Mouse (Mus musculus): Measurements from ENCODE around the gene Bcl6.

The Bcl6 gene

DNA sequence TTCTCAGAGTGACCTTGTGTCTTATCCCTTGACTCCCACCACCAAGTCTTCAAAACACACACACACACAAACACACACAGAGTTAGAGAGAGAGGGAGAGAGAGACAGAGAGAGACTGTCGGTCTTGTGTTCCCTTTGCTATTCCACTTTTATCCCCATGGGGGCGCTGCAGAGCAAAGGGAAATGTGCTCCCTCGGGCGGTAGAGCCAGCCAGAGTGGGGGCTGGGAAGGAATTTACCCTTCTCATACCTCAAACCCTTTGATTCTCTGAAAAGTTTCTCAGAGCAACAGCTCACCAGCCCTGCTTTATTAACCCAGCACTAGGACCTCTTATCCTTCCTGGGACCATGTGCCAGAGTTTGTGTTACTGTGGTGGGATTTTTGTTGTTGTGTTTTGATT lies 2.5 kb upstream of the Bcl6 start:
- in situ Hi-C loops (cut with MboI) = loop anchor here (25.0 kb wide), 2 partner anchors 471 to 871 kb away; no protein-coding TSS in a partner anchor

DNA sequence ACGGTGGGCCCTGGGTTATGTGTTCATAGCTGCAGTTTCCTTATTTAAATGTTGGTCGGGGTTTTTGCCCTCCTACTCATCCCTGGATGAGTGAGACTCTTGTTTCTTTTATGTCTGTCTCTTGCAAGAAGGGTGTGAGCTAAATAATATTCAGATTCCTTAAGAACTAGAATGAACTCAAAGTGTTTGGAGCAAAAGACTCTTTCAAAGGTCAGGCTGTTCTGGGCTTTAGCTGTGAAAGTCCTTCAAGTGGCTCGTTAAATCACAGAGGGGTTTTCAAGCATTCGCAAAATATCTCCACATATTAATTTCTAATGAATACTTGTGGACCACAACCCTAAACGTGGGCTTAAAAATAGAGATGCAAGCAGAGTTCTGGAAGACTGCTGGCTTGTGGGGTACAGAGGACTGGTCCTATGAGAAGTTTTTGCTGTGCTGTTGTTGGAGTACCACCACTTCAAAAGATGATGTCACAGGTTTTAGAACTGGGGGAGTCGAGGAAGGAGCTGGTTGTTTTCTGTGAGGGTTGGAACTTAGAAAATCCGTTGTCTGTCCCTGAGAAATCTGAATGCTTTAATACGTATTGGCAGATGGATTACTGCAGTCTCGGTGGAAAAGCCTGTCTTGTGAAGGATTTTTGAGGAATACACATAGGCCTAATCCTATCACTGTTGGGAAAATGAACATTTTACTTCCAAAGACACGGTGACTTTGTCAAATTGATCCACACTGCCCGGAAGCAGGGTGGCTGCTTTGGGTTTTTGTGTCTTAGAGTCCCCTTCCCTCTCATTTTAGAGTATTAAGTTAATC lies 1.7 kb upstream of the Bcl6 start:
- in situ Hi-C loops (cut with MboI) = loop anchor here (25.0 kb wide), 2 partner anchors 472 to 872 kb away; no protein-coding TSS in a partner anchor

DNA sequence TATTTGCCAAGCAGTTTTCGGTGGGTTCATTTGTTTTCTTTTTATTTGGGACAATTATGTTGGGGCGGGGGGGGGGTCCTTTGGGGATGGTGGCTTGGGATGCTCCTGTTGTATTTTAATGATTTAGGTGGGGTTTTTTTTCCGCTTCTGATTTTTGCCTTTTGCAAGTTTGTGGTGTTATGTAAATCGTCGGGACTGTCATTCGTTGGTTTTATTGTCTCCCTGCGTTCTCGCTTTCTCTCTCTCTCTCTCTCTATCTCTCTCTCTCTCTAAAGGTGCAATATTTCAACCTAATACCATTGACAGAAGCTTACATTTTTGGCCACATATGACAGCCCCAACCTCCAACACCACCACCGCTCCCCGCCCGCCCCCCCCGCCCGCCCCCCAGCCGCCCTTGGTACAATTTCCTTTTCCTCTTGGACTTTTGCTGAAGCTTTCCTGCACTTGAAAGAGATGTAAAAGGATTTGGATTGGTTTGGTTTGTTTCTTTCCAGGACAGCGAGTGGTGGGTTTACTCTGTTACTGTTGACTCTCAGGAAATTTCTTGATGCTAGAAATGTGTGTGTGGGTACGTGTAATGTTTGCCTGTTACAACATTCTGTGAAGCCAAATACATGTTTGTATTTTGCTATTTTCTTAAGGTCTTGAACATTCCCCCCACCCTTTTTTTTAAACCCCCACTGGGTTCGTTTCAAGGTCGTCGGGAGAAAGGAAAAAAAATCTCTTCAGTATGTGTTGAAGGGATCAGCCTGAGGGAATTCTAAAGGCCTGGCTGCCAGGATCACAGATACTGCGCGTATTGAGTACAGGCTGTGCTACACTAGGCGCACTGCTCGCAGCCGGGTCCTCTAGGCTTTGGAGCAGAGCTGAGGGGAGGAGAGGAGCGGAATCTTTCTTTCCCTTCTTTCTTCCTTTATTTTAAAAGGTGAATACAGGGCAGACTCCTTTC lies 833 bp upstream of the Bcl6 start:
- in situ Hi-C loops (cut with MboI) = loop anchor here (10.0 to 25.0 kb wide), 3 partner anchors 473 to 873 kb away; no protein-coding TSS in a partner anchor

DNA sequence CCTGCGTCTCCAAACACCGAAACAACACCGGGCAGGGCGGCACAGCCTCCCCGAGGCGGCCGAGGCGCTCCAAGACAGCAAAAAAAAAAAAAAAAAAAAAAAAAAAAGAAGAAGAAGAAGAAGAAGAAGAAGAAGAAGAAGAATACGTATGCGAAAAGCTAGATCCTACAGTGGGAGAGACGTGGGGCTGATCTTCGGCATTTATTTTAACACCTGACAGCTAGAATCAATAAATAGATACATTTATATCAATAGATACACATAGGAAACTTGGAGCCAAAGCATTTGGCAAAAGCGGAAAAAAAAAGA lies 541 bp downstream of the Bcl6 start:
- in situ Hi-C loops (cut with MboI) = loop anchor here (10.0 to 25.0 kb wide), 3 partner anchors 474 to 874 kb away; no protein-coding TSS in a partner anchor

DNA sequence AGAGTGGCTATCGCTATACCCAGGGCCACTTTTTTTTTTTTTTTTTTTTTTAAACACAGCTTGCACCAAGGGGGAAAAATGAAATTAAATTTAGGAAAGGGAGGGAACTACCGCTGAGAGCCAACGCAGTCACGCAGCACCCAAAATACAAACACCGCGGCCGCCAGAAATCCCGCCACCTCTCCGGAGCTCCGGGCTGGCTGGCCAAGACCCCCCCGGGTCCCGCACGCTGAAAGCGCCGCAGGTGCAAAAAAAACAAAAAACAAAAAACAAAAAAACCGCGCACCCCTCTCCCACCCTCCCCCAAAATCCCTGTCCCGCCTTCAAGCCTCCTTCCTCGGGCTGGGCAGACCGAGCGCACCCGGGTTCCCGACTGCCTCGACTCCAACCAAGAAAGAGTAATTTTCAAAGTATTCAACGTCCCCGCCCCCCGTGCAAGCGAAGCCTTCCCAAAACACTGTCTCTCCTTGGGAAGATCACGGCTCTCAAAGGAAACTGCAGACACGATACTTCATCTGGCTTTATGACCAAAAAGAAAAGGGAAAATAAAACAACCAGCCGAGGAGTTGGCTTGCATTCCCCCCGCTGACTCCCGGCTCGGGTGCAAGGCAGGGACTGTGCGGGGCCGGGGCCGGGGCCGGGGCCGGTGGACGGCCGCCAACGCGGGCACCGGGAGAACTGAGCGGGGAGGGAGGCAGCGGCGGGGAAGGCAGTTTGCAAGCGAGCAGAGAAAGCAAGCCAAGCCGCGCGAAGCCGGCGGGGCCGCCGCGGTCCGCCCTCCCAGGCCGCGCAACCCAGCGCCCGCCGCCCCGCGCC lies 1.1 kb downstream of the Bcl6 start:
- in situ Hi-C loops (cut with MboI) = loop anchor here (10.0 to 25.0 kb wide), 3 partner anchors 475 to 875 kb away; no protein-coding TSS in a partner anchor

DNA sequence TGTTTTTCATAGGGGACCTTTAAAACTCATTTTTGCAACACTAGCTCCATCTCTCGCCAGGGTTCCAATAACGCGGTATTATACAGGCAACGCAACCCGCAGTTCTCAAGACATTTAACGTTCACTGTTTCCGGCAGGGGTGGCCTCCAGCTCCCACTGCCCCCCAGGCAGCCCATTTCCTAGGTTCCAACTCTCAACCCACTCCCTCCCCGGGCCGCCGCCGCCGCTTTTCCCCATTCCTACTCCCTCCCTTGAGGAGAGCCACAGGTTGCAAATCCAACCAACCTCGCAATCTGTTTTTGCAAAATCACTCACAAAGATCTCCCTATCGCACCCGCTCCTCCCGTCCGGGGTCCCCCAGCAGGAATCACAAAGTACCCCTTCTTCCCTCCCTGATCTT lies 1.8 kb downstream of the Bcl6 start:
- in situ Hi-C loops (cut with MboI) = loop anchor here (10.0 to 25.0 kb wide), 3 partner anchors 475 to 875 kb away; no protein-coding TSS in a partner anchor

DNA sequence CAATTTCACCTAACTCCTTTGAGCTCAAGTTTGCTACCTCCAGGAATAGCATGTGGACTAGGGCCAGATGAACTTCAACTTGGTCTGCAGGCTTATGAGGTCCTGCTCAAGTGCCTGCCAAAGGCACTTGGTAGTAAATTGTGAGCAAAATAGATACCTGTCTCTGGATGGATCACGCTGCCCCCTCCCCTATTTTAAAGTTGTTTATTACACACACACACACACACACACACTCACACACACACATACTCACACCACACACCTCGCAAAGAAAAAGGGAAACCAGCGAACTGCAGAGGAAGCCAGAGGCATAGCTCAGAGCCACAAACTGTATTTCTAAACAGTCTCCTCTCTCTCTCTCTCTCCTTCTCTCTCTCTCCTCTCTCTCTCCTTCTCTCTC lies 2.5 kb downstream of the Bcl6 start:
- in situ Hi-C loops (cut with MboI) = loop anchor here (10.0 to 25.0 kb wide), 3 partner anchors 476 to 876 kb away; no protein-coding TSS in a partner anchor

DNA sequence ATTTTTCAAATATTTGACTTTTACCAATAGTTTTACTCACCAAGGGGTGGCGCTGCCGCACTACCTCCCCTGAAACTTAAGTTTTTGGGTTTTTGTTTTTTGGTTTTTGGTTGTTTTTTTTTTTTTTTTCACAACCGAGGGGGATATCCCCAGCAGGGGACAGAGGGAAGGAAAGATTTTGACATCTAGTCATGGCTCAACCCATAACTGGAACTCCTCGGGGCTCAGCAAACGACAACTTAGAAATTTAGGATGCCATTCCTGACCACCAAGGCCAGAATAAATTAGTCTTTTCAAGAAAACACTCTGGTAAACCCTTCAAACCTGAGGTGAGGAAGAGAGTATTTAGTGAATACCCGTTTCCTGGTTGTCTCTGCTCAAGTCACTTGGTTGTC lies 3.2 kb downstream of the Bcl6 start:
- in situ Hi-C loops (cut with MboI) = loop anchor here (10.0 to 25.0 kb wide), 3 partner anchors 477 to 877 kb away; no protein-coding TSS in a partner anchor

DNA sequence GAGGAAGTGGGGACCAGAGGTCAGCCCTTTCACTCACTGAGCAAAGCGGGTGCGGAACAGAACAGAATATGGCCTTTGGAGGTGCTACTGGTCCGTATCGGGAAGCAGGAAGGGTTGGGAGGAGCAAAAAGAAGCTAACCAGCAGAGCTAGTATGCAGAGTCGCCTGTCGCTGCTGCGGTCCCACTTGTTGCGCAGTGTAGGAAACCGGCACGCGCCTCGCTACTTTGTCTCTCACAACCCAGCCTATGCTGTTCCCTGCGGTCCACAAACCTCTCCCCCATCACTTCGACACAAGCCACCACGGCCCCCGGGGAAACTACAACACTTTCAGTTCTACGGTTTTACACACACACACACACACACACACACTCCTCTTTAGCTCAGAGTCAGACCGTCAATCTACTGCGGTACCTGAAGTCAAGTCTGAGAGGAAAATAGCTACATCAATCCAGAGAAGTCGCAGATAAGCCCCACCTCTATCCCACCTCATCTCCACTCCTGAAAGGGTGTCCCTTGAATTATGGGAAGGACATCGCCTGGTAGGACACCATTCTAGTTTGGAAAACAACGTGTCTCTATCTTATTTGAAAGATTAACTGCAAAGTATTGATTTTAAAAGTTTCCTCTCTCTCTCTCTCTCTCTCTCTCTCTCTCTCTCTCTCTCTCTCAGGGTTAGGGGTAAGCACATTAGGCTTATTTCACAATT lies 3.7 kb downstream of the Bcl6 start:
- in situ Hi-C loops (cut with MboI) = loop anchor here (5.0 to 25.0 kb wide), 4 partner anchors 477 to 1077 kb away; no protein-coding TSS in a partner anchor

DNA sequence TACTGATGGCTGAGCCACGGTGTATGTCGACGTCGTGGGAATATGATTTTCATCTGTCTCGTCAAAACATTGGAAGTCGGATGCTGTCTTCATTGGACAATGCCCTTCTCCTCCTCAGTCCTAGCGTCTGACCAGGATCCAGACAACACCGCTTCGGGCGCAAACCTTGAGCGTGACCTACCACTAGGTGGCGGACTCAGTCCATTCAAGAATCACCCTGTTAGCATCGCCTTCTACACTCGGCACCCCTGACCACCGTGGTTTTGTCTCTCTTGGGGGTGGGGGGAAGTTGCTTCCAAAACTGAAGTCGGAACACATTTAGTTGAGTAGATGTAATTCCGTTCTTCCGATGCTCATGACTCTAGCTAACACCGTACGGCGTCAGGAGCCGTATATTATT lies 4.5 kb downstream of the Bcl6 start:
- in situ Hi-C loops (cut with MboI) = loop anchor here (5.0 to 25.0 kb wide), 4 partner anchors 478 to 1078 kb away; no protein-coding TSS in a partner anchor

DNA sequence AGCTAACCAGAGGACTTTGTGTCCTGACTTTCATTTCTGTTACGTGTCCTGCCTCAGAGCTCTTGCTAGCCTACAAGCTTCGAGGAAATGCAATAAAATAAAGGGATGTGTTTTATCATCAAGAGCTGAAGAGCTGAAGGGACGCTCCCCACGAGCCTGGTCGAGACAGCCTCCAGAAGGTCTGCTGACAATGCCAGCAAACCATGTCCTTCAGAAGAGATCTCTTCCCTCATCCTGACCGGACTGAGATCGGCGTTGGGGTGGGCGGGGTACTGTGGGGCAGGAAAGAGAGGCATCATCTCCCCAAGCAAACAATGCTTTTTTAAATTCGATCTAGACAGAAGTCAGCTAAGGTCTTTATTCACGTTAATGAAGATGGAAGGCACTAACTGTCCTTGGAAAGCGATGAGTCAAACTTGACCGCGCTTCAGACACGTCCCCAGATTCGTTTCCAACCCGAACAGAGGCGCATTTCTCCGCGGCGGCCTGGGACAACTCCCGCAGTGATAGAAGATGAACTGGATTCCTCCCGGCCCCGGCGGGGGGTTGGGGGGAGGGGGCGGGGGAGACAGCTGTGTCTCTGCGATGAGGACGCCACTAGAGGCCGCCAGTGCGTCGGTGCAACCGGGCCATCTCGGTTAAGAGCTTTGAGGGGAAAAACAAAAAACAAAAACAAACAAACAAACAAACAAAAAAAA lies 5.6 kb downstream of the Bcl6 start:
- in situ Hi-C loops (cut with MboI) = loop anchor here (5.0 to 25.0 kb wide), 4 partner anchors 479 to 1079 kb away; no protein-coding TSS in a partner anchor

DNA sequence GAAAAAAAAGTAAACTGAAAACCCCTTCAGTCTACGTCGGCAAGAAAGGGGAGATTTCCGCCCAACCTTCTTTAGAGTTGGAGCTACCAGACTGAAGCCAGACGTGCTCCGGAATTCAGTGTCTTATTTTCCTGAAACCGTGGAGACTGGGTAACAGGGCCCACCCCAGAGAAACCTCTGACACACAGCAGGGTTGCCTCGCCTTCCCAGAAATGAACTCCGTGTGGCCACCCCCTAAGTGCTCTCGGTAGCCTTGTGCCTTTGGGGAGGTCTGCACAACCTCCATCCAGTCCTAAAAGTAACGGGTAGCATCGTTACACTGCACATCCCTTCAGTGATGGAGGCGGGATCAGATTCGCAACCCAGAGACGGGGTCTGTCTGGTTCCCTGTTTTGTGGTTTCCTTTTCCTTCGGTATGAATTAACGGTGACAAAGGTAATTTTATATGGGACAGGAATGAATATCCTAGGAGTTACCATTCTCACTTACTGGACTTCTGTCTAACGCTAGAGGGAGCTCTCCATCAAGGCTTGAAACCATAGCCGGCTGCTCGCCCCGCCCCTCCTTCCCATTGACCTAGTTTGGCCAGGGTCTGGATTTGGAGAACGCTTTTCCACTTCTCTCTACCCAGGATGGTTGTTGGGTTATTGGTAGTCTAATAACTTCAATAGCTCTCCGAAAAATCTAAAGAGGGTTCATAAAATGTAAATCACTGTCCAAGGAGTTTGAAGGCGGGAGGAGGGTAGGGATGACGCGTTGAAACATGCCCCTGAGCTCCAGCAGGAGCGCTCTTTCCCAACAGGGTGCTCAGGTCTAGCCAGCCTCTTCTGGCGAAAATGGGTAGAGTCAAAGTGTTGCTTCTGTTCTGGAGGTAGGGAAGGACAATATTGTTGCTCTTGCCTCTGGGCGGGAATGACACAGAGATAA lies 6.5 kb downstream of the Bcl6 start:
- in situ Hi-C loops (cut with MboI) = loop anchor here (5.0 to 25.0 kb wide), 4 partner anchors 480 to 1080 kb away; no protein-coding TSS in a partner anchor

DNA sequence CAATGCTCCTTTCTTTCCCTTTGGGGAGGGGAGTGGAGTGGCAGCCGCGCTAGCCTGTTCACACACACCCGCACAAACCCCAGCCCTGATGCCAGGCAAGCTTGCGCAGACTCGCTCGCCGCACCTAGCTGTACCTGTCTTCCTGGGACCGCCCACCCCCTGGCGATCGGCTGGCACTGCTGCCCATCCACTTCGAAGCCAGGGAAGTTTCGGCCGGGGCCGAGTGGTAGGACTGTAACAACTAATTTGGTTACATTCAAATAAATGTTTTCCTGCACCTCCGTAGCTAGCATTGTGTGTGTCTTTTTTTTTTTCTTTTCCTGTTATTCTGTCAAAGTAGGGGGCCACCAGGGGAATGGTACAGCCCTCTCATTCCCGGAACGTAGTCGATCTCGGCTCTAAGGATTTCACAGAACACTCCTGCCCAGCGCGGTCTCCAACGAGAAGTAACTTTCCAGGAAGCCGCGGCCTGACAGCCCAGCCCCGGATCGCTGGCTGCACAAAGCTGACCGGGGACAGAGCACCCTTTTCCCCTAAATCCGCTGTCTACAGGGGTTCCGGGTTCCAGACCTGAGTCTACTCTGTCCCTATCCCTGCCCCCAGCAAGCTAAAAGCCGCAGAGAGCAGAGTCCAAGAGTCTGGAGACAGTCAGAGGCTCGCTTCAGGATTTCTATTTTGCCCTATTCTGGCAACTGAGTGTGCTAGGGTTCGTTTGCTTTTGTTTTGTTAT lies 7.5 kb downstream of the Bcl6 start:
- in situ Hi-C loops (cut with MboI) = loop anchor here (5.0 to 25.0 kb wide), 4 partner anchors 481 to 1081 kb away; no protein-coding TSS in a partner anchor

DNA sequence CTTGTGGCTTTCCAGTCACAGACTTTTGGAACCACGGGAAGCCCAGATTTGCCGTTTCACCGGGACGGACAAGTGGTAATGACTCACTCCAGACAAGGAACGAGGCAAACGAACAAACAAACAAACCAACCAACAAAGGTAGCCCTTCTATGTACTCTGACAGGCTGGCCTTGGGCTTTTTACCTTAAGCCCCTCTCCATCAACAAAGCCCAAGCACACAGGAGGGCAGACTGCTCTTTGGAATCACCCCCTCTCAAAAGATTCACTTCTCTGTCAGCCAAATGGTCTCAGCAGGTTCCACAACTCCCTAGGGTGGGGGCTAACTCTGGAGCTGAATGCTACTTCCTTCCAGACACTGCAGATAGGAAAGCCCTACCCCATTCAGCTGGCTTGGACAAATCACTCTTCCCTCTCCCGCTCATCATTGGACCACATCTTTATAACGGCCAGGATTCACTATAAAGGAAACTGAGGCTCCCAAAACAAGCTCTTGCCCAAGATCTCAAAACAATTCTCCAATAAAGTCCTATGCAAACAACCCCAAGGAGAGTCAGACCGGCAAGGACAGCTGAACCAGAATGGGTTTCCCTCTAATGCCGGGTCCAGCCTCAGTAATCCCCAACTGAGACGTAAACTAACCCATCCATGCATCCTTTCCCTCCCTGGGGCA lies 8.3 kb downstream of the Bcl6 start:
- in situ Hi-C loops (cut with MboI) = loop anchor here (5.0 to 25.0 kb wide), 4 partner anchors 482 to 1082 kb away; no protein-coding TSS in a partner anchor

DNA sequence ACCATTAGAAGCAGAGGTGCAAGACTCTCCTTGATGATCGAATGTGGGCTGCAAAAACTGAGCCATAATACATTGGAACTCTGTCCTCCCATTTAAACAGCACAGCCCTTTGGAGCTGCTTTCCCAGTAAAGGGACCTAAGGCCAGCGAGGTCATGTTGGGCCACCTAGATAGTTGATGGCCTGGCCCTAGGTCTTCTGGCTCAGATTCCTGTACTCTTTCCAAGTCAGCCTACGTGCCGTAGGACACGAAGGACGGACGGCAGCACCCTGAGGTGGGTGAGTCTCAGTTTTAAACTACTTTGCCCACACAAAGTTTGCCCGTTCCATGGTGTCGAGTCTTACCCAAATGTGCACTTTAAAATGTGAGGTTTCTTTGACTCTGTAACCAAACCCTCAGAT lies 9.2 kb downstream of the Bcl6 start:
- in situ Hi-C loops (cut with MboI) = loop anchor here (25.0 kb wide), 2 partner anchors 483 to 883 kb away; no protein-coding TSS in a partner anchor

DNA sequence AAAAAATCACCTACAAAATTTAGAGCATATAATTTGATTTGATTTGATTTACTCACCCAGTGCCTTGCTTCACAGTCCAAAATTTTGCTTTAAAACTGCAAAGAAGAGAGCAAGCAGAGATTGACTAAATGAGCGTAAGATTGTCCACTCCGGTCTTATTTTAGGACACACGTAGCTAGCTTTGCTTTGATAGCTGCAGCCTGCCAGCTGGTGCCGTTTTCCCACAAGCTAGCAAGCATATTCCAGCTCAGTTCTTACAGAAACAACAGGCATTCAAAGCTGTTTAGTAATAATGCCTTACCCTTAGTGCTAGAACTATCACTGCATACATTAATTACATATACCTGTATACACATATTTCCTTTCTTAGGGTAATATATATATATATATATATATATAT lies 10.2 kb downstream of the Bcl6 start:
- in situ Hi-C loops (cut with MboI) = loop anchor here (25.0 kb wide), 2 partner anchors 484 to 884 kb away; no protein-coding TSS in a partner anchor

DNA sequence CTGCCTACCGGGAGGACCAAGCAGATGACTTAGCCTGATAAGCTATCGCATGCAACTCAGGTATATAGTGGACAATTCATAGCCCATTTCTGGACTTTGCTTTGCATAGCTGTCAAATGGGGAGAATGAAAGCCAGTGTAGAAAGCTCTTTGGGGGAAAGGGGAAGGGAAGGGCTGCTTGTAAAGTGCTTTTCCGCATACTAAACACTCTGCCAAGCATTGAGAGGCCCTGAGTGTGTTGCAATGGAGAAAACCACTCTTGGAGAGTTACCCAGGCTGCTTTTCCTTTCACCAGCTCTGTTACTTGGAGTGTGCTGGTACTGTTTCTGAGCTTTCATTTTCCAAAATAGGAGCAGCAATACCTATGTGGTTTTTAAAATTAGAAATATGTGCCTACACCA lies 10.9 kb downstream of the Bcl6 start:
- in situ Hi-C loops (cut with MboI) = loop anchor here (25.0 kb wide), 2 partner anchors 485 to 885 kb away; no protein-coding TSS in a partner anchor

Data from mature B cell (primary cell).